Mouse (Mus musculus): ENCODE data around the gene Plekhb1.

GRCm38 (mm10) chr7:100685061-100686030, 23.1 kb upstream of the Plekhb1 start:
- TF ChIP-seq CTCF (IDR thresholded peaks at IDR 0.05 in 2 of 3, conservative IDR thresholded peaks at IDR 0.05 in 1 of 3; ENCODE audit: control insufficient read depth in 1 of 3, insufficient read depth in 1 of 3, low read depth in 2 of 3, low read length in 3 of 3, poor library complexity in 1 of 3, severe bottlenecking in 1 of 3): peak; percentile 35 to 56 (median 36)
- peak; percentile 64 for TF ChIP-seq ZC3H11A (IDR thresholded peaks at IDR 0.05; ENCODE audit: low read depth, low read length)
- TF ChIP-seq SMC3 (IDR thresholded peaks at IDR 0.05; ENCODE audit: low read depth, low read length): peak; percentile 69
- no peak for TF ChIP-seq GATA1 (IDR thresholded peaks at IDR 0.05; ENCODE audit: low read depth, low read length)
- no peak for TF ChIP-seq POLR2A (IDR thresholded peaks at IDR 0.05; ENCODE audit: control insufficient read depth in 1 of 2, insufficient read depth in 1 of 2, low read depth in 1 of 2, low read length in 2 of 2, poor library complexity in 1 of 2)
- TF ChIP-seq GABPA (IDR thresholded peaks at IDR 0.05; ENCODE audit: low read depth, low read length): no peak
- TF ChIP-seq USF1 (IDR thresholded peaks at IDR 0.05; ENCODE audit: low read depth, low read length): no peak
- TF ChIP-seq MEF2A (IDR thresholded peaks at IDR 0.05; ENCODE audit: extremely low read depth, insufficient replicate concordance, low read depth, low read length, poor library complexity, severe bottlenecking): no peak
- no peak for TF ChIP-seq TAL1 (IDR thresholded peaks at IDR 0.05; ENCODE audit: low read length)
- TF ChIP-seq MYC (IDR thresholded peaks at IDR 0.05; ENCODE audit: low read depth, low read length): no peak
- TF ChIP-seq RCOR1 (IDR thresholded peaks at IDR 0.05; ENCODE audit: low read depth, low read length): no peak
- no peak for TF ChIP-seq EP300 (IDR thresholded peaks at IDR 0.05; ENCODE audit: low read depth in 1 of 2, low read length in 2 of 2)
- no peak for TF ChIP-seq UBTF (IDR thresholded peaks at IDR 0.05; ENCODE audit: borderline replicate concordance, insufficient read depth, low read depth, low read length)
- no peak for TF ChIP-seq ETS1 (IDR thresholded peaks at IDR 0.05; ENCODE audit: low read depth, low read length)
